Mouse (Mus musculus) G1E (cell line): ENCODE measurements at regions not wholly inside any gene's neighbourhood (a gene's known extent, or its start where the extent isn't known, plus 50 kb on each side); places are given as distances from the start of the nearest gene placed in this dataset.

Source experiments
- CTCF ChIP-seq: IDR thresholded peaks from 2 replicates; pipeline ENCODE4 v1.5.1; 2012; ENCODE audit warnings: low read depth, low read length, inconsistent platforms, mixed read lengths
- GATA1 ChIP-seq: IDR thresholded peaks from 2 replicates; pipeline ENCODE4 v1.6.1; 2012; ENCODE audit warnings: borderline replicate concordance, low read length, inconsistent platforms, mixed read lengths
- GATA2 ChIP-seq: IDR thresholded peaks from 2 replicates; pipeline ENCODE4 v1.6.1; 2012; ENCODE audit warnings: low read depth, low read length, inconsistent platforms, borderline replicate concordance
- POLR2AphosphoS5 ChIP-seq: IDR thresholded peaks from 2 replicates; pipeline ENCODE4 v1.6.1; 2012; ENCODE audit warnings: low read depth, low read length, inconsistent platforms; ENCODE audit not compliant: insufficient replicate concordance
- TAL1 ChIP-seq: conservative IDR thresholded peaks from 2 replicates; pipeline ENCODE4 v1.6.1; 2012; ENCODE audit warnings: low read depth, low read length, inconsistent platforms, mixed read lengths

DNA sequence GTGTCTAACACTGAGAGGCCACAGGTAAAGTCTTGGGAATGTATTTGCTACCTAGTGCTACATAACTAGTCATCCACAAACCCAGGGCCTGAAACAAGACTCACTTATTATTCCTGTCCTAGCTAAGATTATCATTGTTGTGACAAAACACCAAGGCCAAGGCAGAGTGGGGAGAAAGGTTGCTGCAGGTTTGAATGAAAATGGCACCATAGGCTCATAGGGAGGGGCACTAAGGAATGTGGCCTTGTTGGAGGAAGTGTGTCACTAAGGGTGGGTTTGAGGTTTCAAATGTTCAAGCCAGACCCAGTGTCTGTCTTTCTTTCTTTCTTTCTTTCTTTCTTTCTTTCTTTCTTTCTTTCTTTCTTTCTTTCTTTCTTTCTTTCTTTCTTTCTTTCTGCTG lies 174.9 kb upstream of the Ctnnb1 start:
- no peak for TF ChIP-seq CTCF
- TF ChIP-seq GATA1, result no peak
- TF ChIP-seq TAL1, result no peak
- no peak for TF ChIP-seq POLR2AphosphoS5
- TF ChIP-seq GATA2, result no peak
